In the genomic region with DNA sequence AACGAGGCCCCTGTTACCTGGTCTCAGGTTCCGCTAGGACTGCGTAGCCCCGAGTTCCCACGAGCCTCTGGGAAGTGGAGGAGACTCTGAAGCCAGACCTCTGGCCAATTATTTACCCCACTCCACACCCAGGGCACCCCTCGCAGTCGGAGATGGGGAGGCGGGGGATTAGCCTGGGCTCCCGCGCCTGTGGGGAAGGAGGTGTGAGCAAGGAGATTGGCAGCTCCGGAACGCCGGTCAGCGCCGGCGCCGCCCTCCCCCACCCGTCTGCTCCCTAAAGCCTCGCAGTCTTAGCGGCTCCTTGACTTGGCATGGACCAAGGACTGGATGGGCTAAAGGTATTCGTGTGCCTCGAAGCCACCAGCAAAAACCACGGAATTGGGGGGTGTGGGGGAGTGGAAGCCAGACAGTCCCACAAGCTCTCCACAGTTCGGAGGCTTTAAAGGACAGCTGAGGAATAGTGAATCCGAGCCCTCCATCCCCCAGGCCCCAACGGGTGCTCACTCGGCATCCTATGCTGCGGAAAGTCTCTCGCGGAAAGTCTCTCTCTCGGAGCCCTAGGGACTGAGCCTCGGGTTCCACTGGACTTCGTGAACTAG, we compare ENCODE assay signal across 9 mouse cellular contexts. TPM values are rescaled to one million over a fixed set of nuclear protein-coding genes. Genes with fewer than 3 reads are reported as not detected.
A peak's percentile ranks its signal among the peaks of the same experiment; 100 is the strongest.
DNase-seq lines count a peak whose midpoint lies in the region; ATAC-seq lines count a peak whose summit lies in the region.
"Had no signal": no experiment of that assay in that cellular context is flagged by ENCODE, and none has a peak within 500 bp of the region (broad histone marks: within the 10 kb centered on the region; RNA-seq: fewer than 3 reads in every experiment).

A gene (minus strand): TSS at position 67 of the 599 bp plus-strand sequence.

- H3K4me1 ChIP-seq in limb, embryonic 15.5 days, result peaks cover 27% of the 10 kb centered on the region

- intact Hi-C loops in left cerebral cortex, postnatal 4 days (cut with DNase I), result no loop called here

- H3K9ac ChIP-seq in limb, embryonic 15.5 days, result peak within 1 kb of the TSS; percentile 7; the same call in 1 of the 2 replicates

- ATAC-seq in hematopoietic stem cell, adult 5-6 weeks (replicated peaks in 1 of 2; ENCODE audit: insufficient read depth in 1 of 2, low FRiP score in 2 of 2, low TSS enrichment in 1 of 2, low read depth in 1 of 2, poor library complexity in 2 of 2, severe bottlenecking in 2 of 2), result peak; percentile 34 to 38; a peak in 2 of 4 replicates
- peak; percentile 37; the same call in 1 of the 2 replicates for ATAC-seq in limb, embryonic 15.5 days (ENCODE audit: insufficient number of reproducible peaks, low FRiP score, low TSS enrichment, low read depth)
- no peak; the same call in 1 of the 2 replicates for ATAC-seq in frontal cortex, adult (ENCODE audit: low TSS enrichment)

- no peaks in the 10 kb centered on the region for H3K9me3 ChIP-seq in limb, embryonic 15.5 days

- peaks cover 7% of the 10 kb centered on the region for H3K36me3 ChIP-seq in limb, embryonic 15.5 days

- peak within 1 kb of the TSS; percentile 40 for H3K4me3 ChIP-seq in limb, embryonic 15.5 days

- peak; percentile 41 for DNase-seq in left cerebral cortex, postnatal 4 days
- no peak for DNase-seq in left cerebral cortex, adult 9 months (ENCODE audit: low spot score in 2 of 2)
- DNase-seq in embryo, embryonic 10.5 days (ENCODE audit: low spot score), result peak; percentile 68
- peak; percentile 68 for DNase-seq in retina, embryonic 14.5 days (ENCODE audit: low spot score)
- no peak for DNase-seq in frontal cortex, postnatal 14 days (ENCODE audit: low spot score in 2 of 2)

- under 1% methylated on average over 33 of the region's 33 CpGs for WGBS in limb, embryonic 15.5 days

- no peak within 1 kb of the TSS for H3K27ac ChIP-seq in limb, embryonic 15.5 days

- peaks cover 61% of the 10 kb centered on the region for H3K27me3 ChIP-seq in limb, embryonic 15.5 days

- peak within 1 kb of the TSS; percentile 72 for H3K4me2 ChIP-seq in limb, embryonic 15.5 days

RNA-seq across cellular contexts. Expression of the gene that starts here (rescaled TPM):
- total RNA-seq in left cerebral cortex, postnatal 4 days (2021), result 1 to 10 TPM; 1.8 to 4.9 TPM
- not detected in 2 replicates for total RNA-seq in hematopoietic stem cell, adult 5-6 weeks (2017)
- 11.7 and 13.5 TPM in 2 replicates for polyA plus RNA-seq in limb, embryonic 15.5 days (2015; fragmentation: Nextera tagmentation; extraction: Ambion mirVana)
- total RNA-seq: liver, adult 2 months had no signal

Comparison
In these comparisons a context has a peak if more than half of its experiments do, and no peak if none do; other contexts are left out.
1. DNase-seq: peak in left cerebral cortex, postnatal 4 days (single experiment), embryo, embryonic 10.5 days (single experiment) and retina, embryonic 14.5 days (single experiment); none in left cerebral cortex, adult 9 months (0 of 2) and frontal cortex, postnatal 14 days (0 of 2).
2. Peak in ATAC-seq in hematopoietic stem cell, adult 5-6 weeks; RNA of the gene not detected or under 1 TPM.